Mouse (Mus musculus): ENCODE data around the gene Erp29.

- no peak for TF ChIP-seq GATA1 (IDR thresholded peaks at IDR 0.05; ENCODE audit: borderline replicate concordance, low read length)
- no peak for TF ChIP-seq FLI1 (IDR thresholded peaks at IDR 0.05; ENCODE audit: low read length)
These were observed 10.7 kb upstream of the Erp29 start for GRCm38 (mm10) chr5:121462967-121463366.
